Mouse (Mus musculus) heart, embryonic 14.5 days (tissue): ENCODE data around the gene Gm20814. TPM values are rescaled to one million over a fixed set of nuclear protein-coding genes. Genes with fewer than 3 reads are reported as not detected.
"Not testable (repeated sequence)": the region's sequence is repeated elsewhere in the genome, so short reads cannot be mapped to it uniquely, and the experiment has no call there.

Experiments
- ATAC-seq: fragments of 200-750 bp; cut with Nextera tagmentation; 2 replicates; pipeline ENCODE4 v1.8.0; 2017; ENCODE audit warnings: low read depth, moderate TSS enrichment; ENCODE audit not compliant: insufficient number of reproducible peaks, insufficient read depth, low FRiP score
- H3K27ac ChIP-seq, 2 experiments: fragments of 200-500 bp in 1 of 2; fragments of 300-500 bp in 1 of 2; sonication (generic) in 1 of 2; replicated peaks in 1 of 2; 2 replicates each; pipeline ENCODE4 v1.5.1; 2012 to 2014; ENCODE audit warnings: low read depth in 2 of 2, low read length in 2 of 2, control low read depth in 1 of 2, mild to moderate bottlenecking in 1 of 2, mixed read lengths in 1 of 2; ENCODE audit not compliant: control insufficient read depth in 1 of 2, insufficient read depth in 1 of 2
- H3K27me3 ChIP-seq: fragments of 300-500 bp; sonication (generic); 2 replicates; pipeline ENCODE4 v1.6.1; 2014; ENCODE audit warnings: mild to moderate bottlenecking, low read length, control low read depth; ENCODE audit not compliant: control insufficient read depth, insufficient read depth
- H3K36me3 ChIP-seq: fragments of 300-500 bp; sonication (generic); 2 replicates; pipeline ENCODE4 v1.6.1; 2014; ENCODE audit warnings: mild to moderate bottlenecking, control low read depth, low read length, mixed read lengths; ENCODE audit not compliant: control insufficient read depth, insufficient read depth
- H3K4me1 ChIP-seq, 2 experiments: fragments of 200-500 bp in 1 of 2; fragments of 300-500 bp in 1 of 2; sonication (generic) in 1 of 2; 2 replicates each; pipeline ENCODE4 v1.6.1; 2012 to 2014; ENCODE audit warnings: low read length in 2 of 2, control low read depth in 1 of 2, mixed read lengths in 1 of 2; ENCODE audit not compliant: control insufficient read depth in 2 of 2, insufficient read depth in 2 of 2
- H3K4me2 ChIP-seq: fragments of 300-500 bp; sonication (generic); 2 replicates; pipeline ENCODE4 v1.6.1; 2014; ENCODE audit warnings: mild to moderate bottlenecking, low read length
- H3K4me3 ChIP-seq, 2 experiments: fragments of 200-500 bp in 1 of 2; fragments of 300-500 bp in 1 of 2; sonication (generic) in 1 of 2; 2 replicates each; pipeline ENCODE4 v1.5.1; 2012 to 2014; ENCODE audit warnings: low read length in 2 of 2, mild to moderate bottlenecking in 2 of 2, control low read depth in 1 of 2, low read depth in 1 of 2, moderate library complexity in 1 of 2; ENCODE audit not compliant: control insufficient read depth in 1 of 2, insufficient read depth in 1 of 2
- H3K9ac ChIP-seq: fragments of 300-500 bp; sonication (generic); 2 replicates; pipeline ENCODE4 v1.6.1; 2014; ENCODE audit warnings: mild to moderate bottlenecking, low read length
- H3K9me3 ChIP-seq: fragments of 300-500 bp; sonication (generic); 2 replicates; pipeline ENCODE4 v1.6.1; 2016; ENCODE audit warnings: low read length, control low read depth; ENCODE audit not compliant: control insufficient read depth
- WGBS: fragments of 180-500 bp; shearing (Covaris S2); extraction: QIAGEN DNeasy Blood & Tissue Kit; methylation state at CpG from one replicate; pipeline ENCODE4 v1.1.7; 2014; 5-methylcytosine and 5-hydroxymethylcytosine counted together
- polyA plus RNA-seq: library from polyadenylated mRNA; unstranded; fragments of >200 nt; fragmentation: Nextera tagmentation; extraction: Ambion mirVana; gene quantifications from 2 replicates; pipeline ENCODE4 v1.2.1, GENCODE M21; 2014

The Gm20814 gene
- polyA plus RNA-seq: not detected in 2 replicates

GRCm38 (mm10) chrY:75195556-75195955 is at the start of gene Gm20814:
Gm20814 (plus strand) TSS chrY:75195856.
- not testable (repeated sequence) for H3K27me3 ChIP-seq, H3K9me3 ChIP-seq, H3K4me3 ChIP-seq, H3K36me3 ChIP-seq, H3K4me2 ChIP-seq, H3K9ac ChIP-seq, ATAC-seq, H3K27ac ChIP-seq, H3K4me1 ChIP-seq
- WGBS: no CpG with 5 or more reads among the region's 6 CpGs
